Mouse (Mus musculus): ENCODE data around the gene Atox1.

Gene Atox1

DNA sequence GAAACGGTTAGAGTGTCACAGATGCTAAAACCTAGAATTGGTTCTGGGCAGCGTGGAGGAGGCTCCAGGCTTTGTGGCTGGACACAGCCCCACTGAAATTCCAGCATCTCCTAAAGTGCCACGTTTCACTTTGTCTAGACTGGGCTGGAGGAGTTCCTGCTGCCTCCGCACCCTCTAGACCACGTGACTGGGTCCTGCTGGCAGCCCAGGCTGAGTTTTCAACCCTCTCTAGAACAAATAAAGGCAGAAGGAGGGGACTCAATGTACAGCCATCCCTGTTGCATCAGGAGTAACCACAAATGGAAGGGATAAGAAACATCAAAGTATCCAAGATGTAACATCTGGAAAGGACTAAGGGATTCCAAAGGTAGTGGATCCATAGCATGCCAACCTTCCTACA is 46.7 kb downstream of the Atox1 start:
- no peak for DNase-seq (ENCODE audit: low spot score in 2 of 2)

GRCm38 (mm10) chr11:55413416-55413796 is 47.6 kb downstream of the Atox1 start:
- no peak for DNase-seq (ENCODE audit: low spot score in 2 of 2)

- no peak for DNase-seq (ENCODE audit: low spot score in 2 of 2)
Observed at GRCm38 (mm10) chr11:55412680-55413415, 48.2 kb downstream of the Atox1 start.

GRCm38 (mm10) chr11:55412034-55412433 is 49.0 kb downstream of the Atox1 start:
- DNase-seq (ENCODE audit: low spot score in 2 of 2): no peak

DNA sequence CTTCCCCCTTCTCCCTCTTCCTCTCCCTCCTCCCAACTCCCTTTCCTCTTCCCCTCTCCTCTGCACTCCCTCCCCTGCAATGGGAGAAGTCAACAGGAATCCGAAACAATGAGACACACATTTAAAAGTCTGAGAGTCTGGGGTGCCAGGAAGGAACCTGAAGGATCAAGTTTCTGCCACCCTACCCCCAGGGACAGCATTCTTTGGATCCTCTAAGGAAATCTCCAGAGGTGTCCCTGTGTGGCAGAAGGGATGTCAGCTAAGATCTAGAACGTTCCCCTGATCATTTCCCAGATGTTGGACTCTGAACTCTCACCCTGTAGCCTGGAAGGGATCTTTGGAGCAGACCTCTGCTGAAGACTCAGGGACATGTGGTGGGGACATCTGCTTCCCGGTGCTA is 50.5 kb downstream of the Atox1 start:
- DNase-seq (ENCODE audit: low spot score in 2 of 2): no peak

GRCm38 (mm10) chr11:55410005-55410404 is 51.0 kb downstream of the Atox1 start:
- DNase-seq (ENCODE audit: low spot score in 2 of 2): no peak

- DNase-seq (ENCODE audit: low spot score in 2 of 2): no peak
Observed at GRCm38 (mm10) chr11:55407133-55407532, 53.9 kb downstream of the Atox1 start.

DNA sequence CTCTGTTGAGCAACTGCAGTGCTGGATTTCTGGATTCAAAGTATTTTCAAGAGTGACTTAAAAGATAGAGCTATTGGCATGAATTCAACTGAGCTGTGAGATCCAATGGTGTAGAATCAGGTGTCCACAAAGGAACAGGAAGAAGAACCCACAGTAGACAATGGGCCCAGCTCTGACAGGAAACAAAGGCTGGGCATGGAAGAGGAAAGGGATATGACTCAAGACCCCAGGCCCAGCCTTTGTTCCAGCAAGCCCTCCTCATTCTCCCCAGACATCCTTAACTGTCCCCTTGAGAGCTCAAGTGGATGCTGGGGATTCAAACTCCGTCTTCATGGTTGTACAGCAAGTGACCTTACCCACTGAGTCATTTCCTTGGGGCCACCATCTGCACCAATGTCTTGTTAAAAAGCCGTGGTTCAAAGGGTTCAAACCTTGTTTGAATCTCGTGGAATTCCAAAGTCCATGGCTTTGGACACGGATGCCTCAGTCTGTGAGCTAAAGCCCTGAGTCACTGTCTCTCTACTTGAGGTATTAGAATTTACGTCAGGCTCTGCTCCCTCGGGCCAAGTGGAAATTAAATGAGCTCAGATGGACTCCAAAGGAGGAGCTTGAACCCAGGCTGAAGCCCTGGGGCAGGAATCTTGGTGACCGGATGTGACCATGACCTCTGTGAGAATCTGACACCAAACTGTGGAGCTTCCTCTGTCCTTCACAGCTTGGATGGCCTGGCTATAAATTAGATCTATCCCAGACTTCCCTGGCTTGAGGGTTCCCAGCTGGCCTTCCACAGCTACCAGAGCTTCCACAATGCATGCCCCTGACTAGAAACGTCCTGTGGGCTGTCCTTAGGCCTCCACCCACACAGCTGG is 55.2 kb downstream of the Atox1 start:
- no peak for DNase-seq (ENCODE audit: low spot score in 2 of 2)

- DNase-seq (ENCODE audit: low spot score in 2 of 2): no peak
Observed at GRCm38 (mm10) chr11:55404659-55405457, 56.2 kb downstream of the Atox1 start.

DNA sequence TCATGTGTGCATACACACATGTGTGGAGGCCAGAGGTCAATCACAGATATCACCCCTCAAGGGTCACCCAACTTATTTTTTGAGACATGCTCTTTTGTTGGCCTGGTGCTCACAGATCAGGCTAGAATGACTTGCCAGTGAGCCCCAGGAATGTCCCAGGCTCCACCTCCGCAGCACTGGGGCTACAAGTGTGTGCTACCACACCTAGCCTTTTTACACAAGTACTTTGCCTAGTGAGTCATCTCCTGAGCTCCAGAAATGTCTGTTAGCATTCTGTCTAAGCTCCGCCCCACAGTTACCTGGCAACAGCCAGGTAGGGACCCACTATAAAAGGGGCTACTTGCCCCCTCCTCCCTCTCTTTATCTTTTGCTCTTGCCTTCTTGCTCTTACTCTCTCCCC is 60.2 kb downstream of the Atox1 start:
- no peak for DNase-seq (ENCODE audit: low spot score in 2 of 2)

- no peak for DNase-seq (ENCODE audit: low spot score in 2 of 2)
Observed at GRCm38 (mm10) chr11:55398371-55398770, 62.7 kb downstream of the Atox1 start.

DNA sequence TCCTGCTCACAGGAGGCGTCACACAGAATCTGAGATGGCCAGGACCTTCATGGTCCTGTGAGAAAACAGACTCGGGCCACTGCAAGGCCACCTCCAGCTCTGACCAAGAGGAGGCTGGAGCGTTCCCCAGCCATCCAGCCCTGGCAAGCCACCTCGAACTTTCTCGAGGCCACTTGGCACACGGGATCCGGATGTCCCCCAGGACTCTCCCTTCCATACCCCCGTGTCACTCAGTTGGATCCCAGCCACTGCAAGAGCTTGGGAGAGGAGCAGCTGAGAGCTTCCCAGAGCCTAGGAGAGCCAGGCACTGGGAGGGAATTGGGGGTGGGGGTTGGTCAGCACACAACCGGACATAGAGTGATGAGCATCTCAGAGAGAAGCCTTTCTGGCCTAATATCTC is 63.6 kb downstream of the Atox1 start:
- no peak for DNase-seq (ENCODE audit: low spot score in 2 of 2)

GRCm38 (mm10) chr11:55397036-55397435 is 64.0 kb downstream of the Atox1 start:
- DNase-seq (ENCODE audit: low spot score in 2 of 2): no peak

All from natural killer cell, adult 2 months (primary cell).